Mouse (Mus musculus) bone marrow macrophage, adult 2 months (primary cell): ENCODE data around the gene Pld3.

ENCODE experiments used
- CTCF ChIP-seq: IDR thresholded peaks from 2 replicates; pipeline ENCODE4 v1.5.1; 2012; ENCODE audit warnings: low read depth, mild to moderate bottlenecking, low read length, moderate library complexity
- POLR2A ChIP-seq: IDR thresholded peaks from 2 replicates; pipeline ENCODE4 v1.6.1; 2012; ENCODE audit warnings: mild to moderate bottlenecking, low read depth, low read length, borderline replicate concordance

GRCm38 (mm10) chr7:27535386-27535785 lies 17.6 kb downstream of the Pld3 start:
- TF ChIP-seq POLR2A (no peak), CTCF (no peak)
